Mouse (Mus musculus) frontal cortex, postnatal 10 days (tissue): Measurements from ENCODE around the gene Acox3.

Experiments used
- DNase-seq, 2 experiments: peaks; one replicate each; pipeline ENCODE4 v3.0.0; 2022; ENCODE audit warnings: low spot score in 2 of 2, mixed read lengths in 1 of 2

Acox3 gene

GRCm38 (mm10) chr5:35610381-35610780, 27.5 kb downstream of the Acox3 start:
- DNase-seq, result no peak

GRCm38 (mm10) chr5:35611170-35611569, 28.3 kb downstream of the Acox3 start:
- no peak for DNase-seq

GRCm38 (mm10) chr5:35611900-35612299, 29.1 kb downstream of the Acox3 start:
- DNase-seq, result no peak

DNA sequence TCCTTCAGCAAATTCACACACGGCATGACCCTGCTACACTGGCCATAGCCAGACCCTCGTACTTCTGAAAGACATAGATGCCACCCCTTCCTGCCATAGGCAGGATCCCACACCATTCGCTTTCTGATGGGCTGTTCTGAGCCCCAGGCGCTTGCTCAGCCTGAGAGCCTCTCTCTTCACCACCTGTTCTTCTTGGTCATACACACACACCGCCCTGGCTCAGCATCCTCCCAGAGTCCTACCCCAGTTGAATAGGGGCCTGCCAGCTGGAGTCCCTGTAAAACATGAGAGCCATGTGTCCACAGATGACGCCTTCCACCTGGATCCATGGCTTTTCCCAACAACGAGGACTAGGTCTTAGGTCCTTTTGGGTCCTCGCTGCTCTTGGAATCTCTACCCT, 29.9 kb downstream of the Acox3 start:
- DNase-seq, result no peak

DNA sequence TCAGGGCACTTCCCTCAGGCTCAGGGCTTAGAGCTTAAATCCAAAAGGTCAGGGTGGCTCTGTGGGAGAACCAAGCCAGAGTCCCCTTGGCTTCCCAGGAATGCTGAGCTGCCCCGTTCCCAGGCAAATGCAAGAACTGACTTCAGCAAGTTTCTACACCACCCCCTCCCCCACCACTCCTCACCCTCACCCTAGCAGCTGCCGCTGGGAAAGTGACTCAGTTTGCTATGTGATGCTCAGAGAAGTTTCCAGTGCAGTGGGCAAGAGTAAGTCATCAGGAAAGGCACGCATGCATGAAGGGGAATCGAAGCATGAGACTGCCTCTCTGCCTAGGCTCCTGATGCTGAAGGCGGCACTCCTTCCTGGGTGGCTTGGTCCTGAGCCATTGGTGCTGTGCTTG, 34.1 kb downstream of the Acox3 start:
- DNase-seq, result no peak

DNA sequence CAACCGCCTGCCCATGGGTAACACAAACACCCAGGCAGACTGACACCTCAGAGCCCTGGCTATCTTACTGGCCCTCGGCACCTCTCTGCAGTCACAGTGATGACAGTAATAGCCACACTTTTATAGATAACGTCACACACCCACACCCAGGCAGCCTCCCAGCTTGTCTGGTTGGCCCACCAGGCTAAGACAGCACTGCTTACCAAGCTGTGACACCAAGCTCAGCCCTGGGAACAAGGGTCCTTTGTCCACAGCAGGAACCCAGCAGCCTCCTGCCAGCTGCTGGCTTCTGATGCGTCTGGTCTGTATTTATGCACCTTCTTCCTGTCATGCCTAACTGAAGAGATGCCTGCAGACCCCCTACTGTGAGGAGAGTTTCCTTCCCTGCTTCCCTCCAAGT, 38.3 kb downstream of the Acox3 start:
- no peak for DNase-seq

- DNase-seq, result no peak
Observed at GRCm38 (mm10) chr5:35623831-35624230, 41.0 kb downstream of the Acox3 start.

GRCm38 (mm10) chr5:35624751-35625239, 42.0 kb downstream of the Acox3 start:
- DNase-seq, result no peak

GRCm38 (mm10) chr5:35626408-35626807, 43.6 kb downstream of the Acox3 start:
- DNase-seq, result no peak

DNA sequence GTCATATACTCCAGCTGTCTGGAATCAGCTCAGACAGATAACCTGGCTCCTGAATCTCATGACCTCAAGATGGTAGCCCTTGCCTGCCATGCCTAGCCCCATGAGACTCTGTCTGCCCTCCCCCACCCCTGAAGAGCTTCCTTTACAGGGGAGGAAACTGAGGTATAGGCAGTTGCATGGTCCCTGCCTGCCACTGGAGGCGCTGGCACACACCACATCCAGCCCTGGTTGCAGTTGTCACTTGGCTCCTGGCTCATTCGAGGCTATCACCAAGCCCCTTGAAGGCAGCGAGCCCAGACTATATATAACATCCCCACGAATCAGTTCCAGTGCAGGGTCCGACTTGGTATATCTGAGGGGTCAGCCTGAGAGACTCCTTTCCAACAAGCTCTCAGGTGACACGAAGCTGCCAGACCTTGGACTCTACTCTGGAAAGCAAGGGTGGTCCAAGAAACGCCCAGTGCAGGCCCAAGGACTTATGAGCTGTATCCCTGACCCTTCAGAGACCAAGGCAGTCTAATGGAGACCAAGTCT, 44.5 kb downstream of the Acox3 start:
- no peak for DNase-seq

GRCm38 (mm10) chr5:35628685-35629084, 45.8 kb downstream of the Acox3 start:
- peak; percentile 57 to 59 for DNase-seq

DNA sequence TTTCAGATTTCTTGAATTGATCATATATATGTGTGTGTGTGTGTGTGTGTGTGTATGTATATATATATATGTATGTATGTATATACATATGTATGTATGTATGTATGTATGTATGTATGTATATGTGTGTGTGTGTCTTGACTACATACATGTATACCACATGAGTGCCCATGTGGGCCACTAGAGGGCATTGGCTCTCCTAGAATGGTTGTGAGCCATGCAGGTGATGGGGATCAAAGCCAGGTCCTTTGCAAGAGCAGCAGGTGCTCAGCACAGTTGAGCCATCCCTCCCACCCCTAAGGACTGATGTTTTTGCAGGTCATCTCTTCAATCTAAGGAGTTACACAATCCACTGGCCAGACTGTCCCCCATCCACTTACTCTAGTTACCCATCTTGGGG, 46.5 kb downstream of the Acox3 start:
- no peak for DNase-seq

- no peak for DNase-seq
Observed at GRCm38 (mm10) chr5:35630706-35631105, 47.9 kb downstream of the Acox3 start.

- DNase-seq, result no peak
Observed at GRCm38 (mm10) chr5:35631224-35631623, 48.4 kb downstream of the Acox3 start.

DNA sequence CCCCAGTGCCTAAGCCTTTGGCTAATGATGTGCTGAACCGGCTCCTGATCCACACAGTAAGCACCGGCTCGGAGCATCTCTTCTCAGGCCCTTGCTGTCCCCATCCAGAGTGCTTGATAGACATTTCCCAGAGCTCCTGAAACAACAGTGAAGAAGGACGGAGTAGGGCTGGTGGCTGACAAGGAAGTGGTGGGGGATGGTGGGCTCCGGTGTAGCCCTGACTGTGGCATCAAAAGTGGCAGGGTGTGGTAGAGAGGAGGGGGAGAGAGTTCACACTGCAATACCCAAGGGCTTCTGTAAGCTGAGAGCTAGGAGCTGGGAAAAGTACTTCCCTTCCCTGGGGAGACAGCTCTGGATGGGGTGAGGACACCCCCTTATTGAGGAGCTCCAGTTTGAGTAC, 48.9 kb downstream of the Acox3 start:
- no peak for DNase-seq

DNA sequence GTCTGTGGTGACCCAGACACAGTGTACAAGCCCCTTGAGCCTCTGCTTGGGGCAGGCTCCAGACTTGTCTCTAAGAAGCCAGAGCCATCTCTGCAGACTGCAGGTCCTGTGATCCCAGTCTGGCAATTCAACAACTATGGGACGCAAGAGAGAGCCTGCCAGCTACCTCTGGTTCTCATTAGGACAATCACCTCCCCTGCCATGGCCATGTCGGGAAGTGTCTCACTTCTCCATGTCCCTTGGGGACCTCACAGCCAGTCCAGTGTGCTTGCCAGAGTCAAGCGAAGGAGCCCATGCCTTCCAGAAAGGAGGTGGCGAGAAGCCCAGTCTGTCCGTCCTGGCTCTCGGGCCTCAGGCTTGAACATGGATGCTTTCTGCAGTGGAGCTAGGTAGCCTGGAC, 50.0 kb downstream of the Acox3 start:
- no peak for DNase-seq

DNA sequence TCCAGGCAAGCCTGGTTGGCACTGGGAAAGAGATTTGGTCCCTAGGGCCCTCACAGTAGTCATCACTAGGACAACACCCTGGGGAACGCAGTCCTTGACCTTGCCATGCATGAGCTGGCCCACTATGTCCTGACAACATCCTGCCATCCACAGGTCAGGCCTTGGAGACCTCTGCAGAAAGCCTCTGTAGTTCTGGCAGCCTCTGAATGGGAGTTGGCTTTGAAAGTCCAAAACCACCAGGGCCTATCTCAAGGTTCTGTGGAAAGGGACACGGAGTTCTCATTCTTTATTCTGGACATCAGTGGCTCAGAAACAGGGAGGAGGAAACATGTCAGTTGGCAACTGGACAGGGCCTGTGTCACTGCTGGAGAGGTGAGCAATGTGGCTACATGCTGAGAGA, 53.2 kb downstream of the Acox3 start:
- no peak for DNase-seq

- no peak for DNase-seq
Observed at GRCm38 (mm10) chr5:35641961-35642584, 59.2 kb downstream of the Acox3 start.

GRCm38 (mm10) chr5:35643401-35644048, 60.7 kb downstream of the Acox3 start:
- DNase-seq, result no peak

- DNase-seq, result no peak
Observed at GRCm38 (mm10) chr5:35644082-35644481, 61.2 kb downstream of the Acox3 start.

DNA sequence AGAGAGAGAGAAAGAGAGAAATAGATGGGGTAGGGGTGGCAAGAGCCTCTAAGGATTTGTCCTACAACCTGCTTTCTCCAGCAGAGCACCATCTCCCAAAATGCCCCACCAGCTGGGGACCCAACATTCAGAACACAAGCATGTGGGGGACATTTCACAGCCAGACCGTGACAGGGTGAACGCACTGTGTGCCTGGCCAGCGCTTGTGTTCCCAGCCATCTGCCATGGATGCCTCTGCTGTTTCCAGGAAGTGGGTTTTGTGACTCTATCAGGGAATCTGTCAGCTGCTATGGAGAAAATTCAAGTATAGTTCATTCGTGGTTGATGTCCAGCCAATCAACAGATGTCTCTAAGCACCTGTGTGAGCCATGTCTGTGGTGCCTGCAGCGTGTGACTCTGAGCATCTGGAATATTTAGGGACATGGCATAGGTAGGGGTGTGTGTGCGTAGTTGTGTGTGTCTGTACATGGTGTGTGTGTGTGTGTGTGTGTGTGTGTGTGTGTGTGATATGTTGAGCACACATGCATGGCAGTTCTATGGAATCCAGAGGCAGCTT, 63.2 kb downstream of the Acox3 start:
- no peak for DNase-seq

DNA sequence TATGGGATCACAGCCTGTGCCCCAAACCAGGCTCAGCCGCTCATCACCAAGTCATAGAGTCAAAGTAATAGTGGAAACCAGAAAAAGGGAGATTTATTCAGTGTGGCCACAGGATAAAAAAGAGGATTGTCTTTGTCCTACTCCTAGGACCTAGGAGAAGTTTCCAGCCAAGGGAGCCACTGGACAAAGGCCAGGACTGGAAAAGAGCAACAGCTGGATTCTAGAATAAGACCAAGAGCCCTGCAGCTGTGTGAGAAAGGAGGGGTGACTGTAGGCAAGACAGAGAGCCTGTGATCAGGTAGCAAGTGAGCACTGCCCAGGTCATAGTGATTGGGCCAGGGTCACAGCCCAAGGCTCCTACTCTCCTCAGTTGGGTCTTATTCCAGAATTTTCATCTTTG, 64.1 kb downstream of the Acox3 start:
- DNase-seq, result no peak

DNA sequence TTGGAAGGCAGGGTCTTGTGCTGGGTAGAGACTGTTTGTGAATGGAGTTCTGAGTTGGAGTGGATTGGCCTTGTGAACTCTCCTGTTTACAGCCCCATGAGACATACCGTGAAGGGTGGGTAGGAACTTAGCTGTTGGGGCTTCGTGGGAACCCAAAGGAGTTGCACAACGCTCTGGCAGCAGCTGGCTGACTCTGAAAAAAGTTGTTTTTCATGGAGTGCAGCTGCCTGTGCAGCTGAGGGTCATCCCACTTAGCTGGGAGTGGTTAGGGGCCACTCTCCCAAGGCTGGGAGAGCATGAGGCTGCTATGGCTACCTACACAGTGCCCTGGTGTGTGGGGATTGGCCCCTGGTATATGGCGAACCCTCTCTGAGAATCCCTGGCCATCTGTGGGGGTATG, 64.7 kb downstream of the Acox3 start:
- DNase-seq, result no peak
